Mouse (Mus musculus) spleen, postnatal 0 days (tissue): ENCODE measurements around the gene Ttyh2. TPM values are rescaled to one million over a fixed set of nuclear protein-coding genes. Genes with fewer than 3 reads are reported as not detected.

Source experiments
- polyA plus RNA-seq: library from polyadenylated mRNA; unstranded; fragments of >200 nt; fragmentation: Nextera tagmentation; extraction: Ambion mirVana; gene quantifications from 2 replicates; pipeline ENCODE4 v1.2.1, GENCODE M21; 2015

Gene Ttyh2
- polyA plus RNA-seq, result 6.6 and 11.1 TPM in 2 replicates

DNA sequence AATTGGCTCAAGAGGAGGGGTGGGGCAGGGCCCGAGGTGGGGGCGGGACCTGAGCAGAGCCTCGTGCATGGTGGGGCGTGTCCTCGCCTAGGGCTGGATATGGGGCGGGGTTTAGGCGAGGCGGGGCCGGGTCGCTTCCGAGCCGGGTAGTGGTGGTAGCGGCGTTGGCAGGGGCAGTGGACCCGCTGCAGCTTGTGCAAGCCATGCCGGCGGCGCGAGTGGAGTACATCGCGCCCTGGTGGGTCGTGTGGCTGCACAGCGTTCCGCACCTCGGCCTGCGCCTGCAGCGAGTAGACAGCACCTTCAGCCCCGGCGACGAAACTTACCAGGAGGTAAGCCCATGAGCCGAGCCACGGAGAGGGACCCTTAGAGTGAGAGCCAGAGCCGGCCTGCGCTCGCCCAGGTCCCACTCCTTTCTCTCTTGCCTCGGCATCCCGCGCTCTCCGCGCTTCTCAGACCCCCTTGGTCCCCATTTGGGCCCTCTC is at the start of gene Ttyh2:
Ttyh2 (plus strand) TSS at position 91 of the 485 bp plus-strand sequence.

DNA sequence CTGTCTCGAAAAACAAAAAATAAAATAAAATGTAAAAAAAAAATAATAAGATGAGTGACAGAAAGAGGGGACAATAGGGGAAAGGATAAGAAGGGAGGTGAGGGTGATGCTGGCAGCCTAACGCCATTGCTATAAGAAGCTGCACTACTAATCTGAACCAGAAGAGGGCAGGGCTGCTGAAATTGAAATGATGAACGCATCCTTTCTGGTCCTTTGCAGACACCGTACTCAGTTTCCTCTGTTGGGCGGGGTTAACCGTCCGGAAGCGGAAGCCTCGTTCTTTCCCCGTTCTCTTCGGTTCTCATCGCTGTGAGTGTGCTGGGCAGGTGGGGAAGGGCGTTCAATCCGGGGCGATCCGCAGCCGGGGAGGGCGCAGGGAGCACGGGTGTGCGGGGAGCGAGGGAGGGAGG is 6.9 kb upstream of the Ttyh2 start, which contains the start of gene Rpl38:
Rpl38 (plus strand) TSS at position 224 of the 410 bp plus-strand sequence.

DNA sequence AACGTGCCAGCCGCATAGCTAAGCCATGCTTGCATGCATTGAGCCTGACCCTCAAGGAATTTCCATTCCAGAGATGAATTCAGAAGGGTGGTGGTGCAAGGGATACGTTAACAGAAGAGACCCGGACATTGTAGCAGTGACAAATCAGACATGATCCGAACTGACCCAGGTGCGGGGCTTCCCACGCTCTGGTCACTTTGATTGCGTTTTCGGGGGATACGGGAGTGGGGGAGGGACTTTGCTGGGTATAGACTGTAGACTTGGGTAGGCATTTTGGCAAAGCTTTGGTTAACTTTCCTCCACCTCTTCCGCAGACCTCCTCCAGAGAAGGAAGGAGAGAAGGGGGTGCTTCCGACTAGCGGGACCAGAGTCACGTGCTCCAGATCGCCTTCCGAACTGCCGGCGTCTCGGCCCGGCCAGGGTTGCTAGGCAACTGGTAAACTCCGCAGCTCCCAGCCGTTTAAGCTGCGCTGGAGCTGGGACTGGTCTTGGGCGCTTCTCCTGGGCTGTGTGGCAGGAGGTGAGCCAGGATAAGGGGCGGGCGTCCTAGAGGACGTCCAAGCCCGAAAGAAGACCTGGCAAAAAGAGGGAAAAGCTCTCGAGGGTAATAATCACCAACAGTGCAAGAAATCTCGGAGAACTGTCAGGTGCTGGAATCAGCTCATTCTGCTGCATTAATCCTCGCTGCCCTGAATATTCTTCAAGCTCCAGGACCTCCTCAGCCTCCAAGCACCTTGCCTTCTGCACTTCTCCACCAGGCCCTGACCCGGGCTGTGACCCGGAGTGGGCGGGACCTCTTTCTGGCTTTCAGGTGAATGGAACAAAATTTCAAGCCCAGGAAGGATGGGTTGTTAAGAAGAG is 52.0 kb downstream of the Ttyh2 start, which contains the start of gene Dnaic2:
Dnaic2 (plus strand) TSS at position 444 of the 861 bp plus-strand sequence.

DNA sequence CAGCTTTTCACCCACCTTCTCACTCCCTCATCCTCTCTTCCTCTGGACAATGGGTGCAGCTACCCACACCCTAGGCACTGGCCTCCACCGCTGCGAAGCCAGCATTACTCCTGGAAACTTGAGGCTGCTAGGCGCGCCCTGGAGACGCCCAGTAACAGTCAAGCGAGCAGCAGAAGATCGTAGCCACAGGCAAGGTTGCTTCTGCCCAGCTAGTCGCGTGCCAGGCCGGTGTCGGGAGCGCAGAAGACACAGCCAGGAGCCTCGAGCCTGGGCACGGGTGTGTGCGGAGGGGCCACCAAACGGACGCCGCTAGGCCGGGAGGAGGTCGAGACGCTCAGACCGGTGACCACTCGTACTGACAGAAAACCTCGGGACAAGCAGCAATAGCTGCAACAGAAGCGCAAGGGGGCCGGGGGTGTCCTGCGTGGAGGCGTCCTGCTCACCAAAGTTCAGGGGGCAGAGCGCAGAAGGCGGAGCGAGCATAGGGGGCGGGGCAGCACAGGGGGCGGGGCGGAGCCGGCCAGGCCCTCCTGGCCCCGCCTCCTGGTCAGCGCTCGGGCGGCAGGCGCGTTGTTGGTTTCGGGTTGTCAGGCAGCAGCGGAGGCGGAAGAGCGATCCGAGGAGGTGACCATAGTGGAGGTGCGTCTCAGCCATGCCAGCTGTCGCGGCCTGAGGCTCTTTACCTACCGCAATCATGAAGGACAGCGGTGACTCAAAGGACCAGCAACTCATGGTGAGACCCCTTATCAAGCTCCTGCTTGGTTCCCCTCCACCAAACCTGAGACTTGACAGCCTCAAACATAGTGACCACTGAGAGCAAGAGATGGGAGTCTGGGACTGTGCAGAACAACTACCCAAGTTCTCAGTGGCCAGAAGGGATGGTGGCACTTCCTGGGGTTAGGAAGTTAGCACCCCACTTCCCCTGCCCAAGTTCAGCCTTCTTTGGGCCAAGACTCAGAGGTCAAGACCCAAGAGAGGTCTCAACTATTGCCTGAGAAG is 89.9 kb downstream of the Ttyh2 start, which contains the start of gene Kif19a:
Kif19a (plus strand) TSS at position 569 of the 999 bp plus-strand sequence.

Other genes with a start within 250 kb of the Ttyh2 start
- gene Rpl38, start 6.9 kb upstream of the Ttyh2 start, polyA plus RNA-seq, result 1,305 and 1,406 TPM in 2 replicates
- 0.19 and 0.29 TPM in 2 replicates for gene Dnaic2, start 52.0 kb downstream of the Ttyh2 start, polyA plus RNA-seq
- 0.17 and 0.40 TPM in 2 replicates for gene Kif19a, start 90.0 kb downstream of the Ttyh2 start, polyA plus RNA-seq
- 0.35 and 0.73 TPM in 2 replicates for gene Btbd17, start 120.5 kb downstream of the Ttyh2 start, polyA plus RNA-seq
- not detected in 2 replicates for gene Gpr142, start 123.5 kb downstream of the Ttyh2 start, polyA plus RNA-seq
- gene Gprc5c, start 175.7 kb downstream of the Ttyh2 start, polyA plus RNA-seq, result 5.4 and 9.3 TPM in 2 replicates
- 10.1 and 17.2 TPM in 2 replicates for gene Cd300a, start 214.6 kb downstream of the Ttyh2 start, polyA plus RNA-seq